Mouse (Mus musculus): ENCODE measurements around the gene Kcnip3. TPM values are rescaled to one million over a fixed set of nuclear protein-coding genes. Genes with fewer than 3 reads are reported as not detected.

The Kcnip3 gene
- polyA plus RNA-seq, 1 experiment from 2014 or later, result 1.2 TPM

GRCm38 (mm10) chr2:127415806-127416205 lies 106.1 kb downstream of the Kcnip3 start:
- Histone ChIP-seq H3K36me3 (ENCODE audit: control insufficient read depth, insufficient read depth, low read length) (no peaks in the 10 kb centered on the region), H3K9ac (ENCODE audit: low read length) (no peak overlapping the region), H3K9me3 (ENCODE audit: control insufficient read depth, low read length) (no peaks in the 10 kb centered on the region), H3K4me2 (replicated peaks; ENCODE audit: low read depth) (no peak overlapping the region), H3K4me1 (replicated peaks; ENCODE audit: control insufficient read depth, insufficient read depth) (no peaks in the 10 kb centered on the region), H3K27me3 (ENCODE audit: control insufficient read depth, insufficient read depth, low read length) (no peaks in the 10 kb centered on the region), H3K4me3 (ENCODE audit: low read depth, low read length) (no peak overlapping the region), H3K27ac (replicated peaks) (no peak overlapping the region)
- WGBS, result 61% methylated on average over 10 of the region's 10 CpGs
- DNase-seq (ENCODE audit: low spot score), result no peak
- no peak for ATAC-seq (ENCODE audit: low FRiP score, low TSS enrichment)
- no peak for TF ChIP-seq CTCF (IDR thresholded peaks at IDR 0.05; ENCODE audit: low read depth)
- TF ChIP-seq EP300 (optimal IDR thresholded peaks at IDR 0.05), result no peak

GRCm38 (mm10) chr2:127411126-127411525 lies 110.8 kb downstream of the Kcnip3 start:
- WGBS, result 53% methylated on average over 6 of the region's 6 CpGs
- no peak for ATAC-seq (ENCODE audit: low FRiP score, low TSS enrichment)
- no peaks in the 10 kb centered on the region for H3K36me3 ChIP-seq (ENCODE audit: control insufficient read depth, insufficient read depth, low read length)

More at GRCm38 (mm10) chr2:127411126-127411525, 110.8 kb downstream of the Kcnip3 start:
- H3K9ac ChIP-seq (ENCODE audit: low read length), result no peak overlapping the region
- no peak overlapping the region for H3K4me3 ChIP-seq (ENCODE audit: low read depth, low read length)
- no peaks in the 10 kb centered on the region for H3K9me3 ChIP-seq (ENCODE audit: control insufficient read depth, low read length)
- H3K4me1 ChIP-seq (replicated peaks; ENCODE audit: control insufficient read depth, insufficient read depth), result no peaks in the 10 kb centered on the region
- DNase-seq (ENCODE audit: low spot score), result no peak
- no peak overlapping the region for H3K4me2 ChIP-seq (replicated peaks; ENCODE audit: low read depth)
- TF ChIP-seq EP300 (optimal IDR thresholded peaks at IDR 0.05) (no peak), CTCF (IDR thresholded peaks at IDR 0.05; ENCODE audit: low read depth) (no peak)
- no peaks in the 10 kb centered on the region for H3K27me3 ChIP-seq (ENCODE audit: control insufficient read depth, insufficient read depth, low read length)
- no peak overlapping the region for H3K27ac ChIP-seq (replicated peaks)

Other genes with a start within 250 kb of the Kcnip3 start
- 2.6 and 3.2 TPM in 2 replicates for gene Dusp2, start 185.9 kb downstream of the Kcnip3 start, polyA plus RNA-seq (2015; fragmentation: Nextera tagmentation; extraction: Ambion mirVana)
- gene Astl, start 183.5 kb downstream of the Kcnip3 start, polyA plus RNA-seq (2015; fragmentation: Nextera tagmentation; extraction: Ambion mirVana), result not detected in 2 replicates
- gene Adra2b, start 158.9 kb downstream of the Kcnip3 start, polyA plus RNA-seq (2015; fragmentation: Nextera tagmentation; extraction: Ambion mirVana), result 0.36 and 0.57 TPM in 2 replicates
- gene Gpat2, start 96.9 kb downstream of the Kcnip3 start, polyA plus RNA-seq (2015; fragmentation: Nextera tagmentation; extraction: Ambion mirVana), result 0.34 TPM in 2 replicates
- 27.3 and 30.9 TPM in 2 replicates for gene Fahd2a, start 77.5 kb downstream of the Kcnip3 start, polyA plus RNA-seq (2015; fragmentation: Nextera tagmentation; extraction: Ambion mirVana)
- 17.2 and 20.5 TPM in 2 replicates for gene Prom2, start 19.4 kb upstream of the Kcnip3 start, polyA plus RNA-seq (2015; fragmentation: Nextera tagmentation; extraction: Ambion mirVana)
- 1.9 TPM in 2 replicates for gene Zfp661, start 65.0 kb upstream of the Kcnip3 start, polyA plus RNA-seq (2015; fragmentation: Nextera tagmentation; extraction: Ambion mirVana)
- 87.0 and 90.2 TPM in 2 replicates for gene Mrps5, start 65.1 kb upstream of the Kcnip3 start, polyA plus RNA-seq (2015; fragmentation: Nextera tagmentation; extraction: Ambion mirVana)
- 192 and 213 TPM in 2 replicates for gene Mal, start 134.6 kb upstream of the Kcnip3 start, polyA plus RNA-seq (2015; fragmentation: Nextera tagmentation; extraction: Ambion mirVana)
- 49.8 and 57.5 TPM in 2 replicates for gene Mall, start 207.8 kb upstream of the Kcnip3 start, polyA plus RNA-seq (2015; fragmentation: Nextera tagmentation; extraction: Ambion mirVana)